Mouse (Mus musculus) limb, embryonic 12.5 days (tissue): ENCODE measurements around the gene Gabrg3. TPM values are rescaled to one million over a fixed set of nuclear protein-coding genes. Genes with fewer than 3 reads are reported as not detected.

ENCODE experiments used
- polyA plus RNA-seq: library from polyadenylated mRNA; unstranded; fragments of >200 nt; fragmentation: Nextera tagmentation; extraction: Ambion mirVana; gene quantifications from 2 replicates; pipeline ENCODE4 v1.2.1, GENCODE M21; 2016

The Gabrg3 gene
- polyA plus RNA-seq, 1 experiment from 2014 or later: 0.28 TPM

Other genes with a start within 250 kb of the Gabrg3 start
- gene Gabrb3, start 32.5 kb upstream of the Gabrg3 start, polyA plus RNA-seq: 0.60 and 0.90 TPM in 2 replicates
- 0.15 TPM in 2 replicates for gene Gabra5, start 122.9 kb upstream of the Gabrg3 start, polyA plus RNA-seq